Mouse (Mus musculus) spleen, postnatal 10 days (tissue): ENCODE results near the gene Phgr1.

ENCODE experiments used
- DNase-seq, 2 experiments: peaks; one replicate each; pipeline ENCODE4 v3.0.0; 2021 to 2022; ENCODE audit warnings: low spot score in 2 of 2

The Phgr1 gene

GRCm38 (mm10) chr2:118813981-118814836, 41.6 kb downstream of the Phgr1 start, which contains the start of gene Knstrn:
Gene Knstrn, plus strand, starts transcription at chr2:118814003.
- DNase-seq = peak; percentile 89 to 96

- no peak for DNase-seq
Observed at GRCm38 (mm10) chr2:118822800-118823199, 50.2 kb downstream of the Phgr1 start.

GRCm38 (mm10) chr2:118824396-118824795, 51.8 kb downstream of the Phgr1 start:
- DNase-seq = no peak
